Mouse (Mus musculus) megakaryocyte-erythroid progenitor cell, adult 5 weeks (primary cell): ENCODE data around the gene Slc7a3. TPM values are rescaled to one million over a fixed set of nuclear protein-coding genes. Genes with fewer than 3 reads are reported as not detected.

ENCODE experiments used
- polyA plus RNA-seq: library from polyadenylated mRNA; stranded (reverse); fragments of >175 nt; gene quantifications from 2 replicates; pipeline ENCODE4 v1.2.3, GENCODE M21; 2012

Gene Slc7a3
- not detected in 2 replicates for polyA plus RNA-seq

DNA sequence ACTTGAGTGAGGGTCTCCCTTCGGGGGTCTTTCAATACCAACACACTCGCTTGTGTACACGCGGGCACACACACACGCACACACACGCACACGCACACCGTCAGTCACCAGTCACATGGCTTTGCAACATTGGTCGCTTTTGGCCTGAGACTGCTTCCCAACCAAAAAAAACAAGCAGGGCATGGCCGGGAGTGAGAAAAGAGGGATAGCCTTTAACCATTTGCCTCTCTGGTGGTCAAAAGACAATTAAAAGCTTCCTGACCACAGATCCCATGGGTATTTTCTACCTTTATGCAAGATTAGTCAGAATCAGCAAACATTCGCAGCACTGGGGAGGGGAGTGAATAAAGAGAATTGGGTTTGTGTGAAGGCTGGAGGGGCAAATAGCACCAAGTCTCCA is at the start of gene Slc7a3:
Gene Slc7a3 (minus strand): TSS at position 101 of the 400 bp plus-strand sequence.

GRCm38 (mm10) chrX:101059541-101059940 is 26.3 kb downstream of the Slc7a3 start, which contains the start of gene Tex11:
Tex11 (minus strand) TSS chrX:101059667.

Other genes with a start within 250 kb of the Slc7a3 start
- 0.05 TPM in 1 of 2 replicates, not detected in the other for gene Tex11, start 26.4 kb downstream of the Slc7a3 start, polyA plus RNA-seq
- gene Snx12, start 136.5 kb upstream of the Slc7a3 start, polyA plus RNA-seq: 34.9 and 39.8 TPM in 2 replicates
- 35.3 and 36.0 TPM in 2 replicates for gene Foxo4, start 168.5 kb upstream of the Slc7a3 start, polyA plus RNA-seq
- 0.15 TPM in 1 of 2 replicates, not detected in the other for gene Gm614, start 178.0 kb upstream of the Slc7a3 start, polyA plus RNA-seq
- gene Il2rg, start 182.2 kb upstream of the Slc7a3 start, polyA plus RNA-seq: 35.0 and 45.3 TPM in 2 replicates
- 0.34 TPM in 1 of 2 replicates, not detected in the other for gene Gm20489, start 183.0 kb upstream of the Slc7a3 start, polyA plus RNA-seq
- gene Med12, start 188.0 kb upstream of the Slc7a3 start, polyA plus RNA-seq: 52.3 and 77.2 TPM in 2 replicates
- 0.02 and 0.03 TPM in 2 replicates for gene Nlgn3, start 213.1 kb upstream of the Slc7a3 start, polyA plus RNA-seq